Mouse (Mus musculus): ENCODE data around the gene Rab30.
"Not testable (repeated sequence)": the region's sequence is repeated elsewhere in the genome, so short reads cannot be mapped to it uniquely, and the experiment has no call there.

Gene Rab30

DNA sequence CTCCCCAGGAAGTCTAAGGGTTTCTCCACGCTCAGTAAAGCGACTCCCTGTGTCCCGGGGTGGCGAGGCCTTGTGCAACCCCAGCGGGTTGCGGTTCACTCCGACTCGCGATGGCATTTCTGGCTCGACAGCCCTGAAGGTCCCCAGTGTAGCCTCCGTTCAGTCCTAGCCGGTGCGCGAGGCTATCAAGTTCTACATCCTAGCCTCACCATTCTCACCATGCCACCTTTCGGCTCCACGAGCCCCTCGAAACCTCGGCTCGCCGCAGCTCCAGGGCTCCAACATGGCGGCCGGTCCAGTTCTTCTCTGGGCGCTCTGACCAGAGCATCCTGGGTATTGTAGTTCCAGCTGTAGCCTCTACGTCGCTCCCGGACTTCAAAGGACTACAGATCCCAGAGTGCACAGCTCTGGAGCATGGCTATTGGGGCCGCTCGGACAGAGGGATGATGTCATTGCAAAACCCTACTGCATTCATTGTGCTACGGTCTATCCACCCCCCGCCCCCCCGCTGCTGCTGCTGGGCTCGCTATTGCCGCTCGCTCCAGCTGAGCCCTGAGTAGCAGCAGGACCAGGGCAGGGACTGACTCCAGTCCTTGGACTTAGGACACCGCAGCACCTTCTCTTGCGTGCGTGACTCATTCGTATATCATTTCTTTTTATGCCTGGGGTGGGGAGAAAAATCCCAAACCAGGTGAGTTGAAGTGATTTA, at the start of gene Rab30:
Rab30 (plus strand) TSS at position 452 of the 709 bp plus-strand sequence.
- peak; percentile 95 to 98 for DNase-seq

DNA sequence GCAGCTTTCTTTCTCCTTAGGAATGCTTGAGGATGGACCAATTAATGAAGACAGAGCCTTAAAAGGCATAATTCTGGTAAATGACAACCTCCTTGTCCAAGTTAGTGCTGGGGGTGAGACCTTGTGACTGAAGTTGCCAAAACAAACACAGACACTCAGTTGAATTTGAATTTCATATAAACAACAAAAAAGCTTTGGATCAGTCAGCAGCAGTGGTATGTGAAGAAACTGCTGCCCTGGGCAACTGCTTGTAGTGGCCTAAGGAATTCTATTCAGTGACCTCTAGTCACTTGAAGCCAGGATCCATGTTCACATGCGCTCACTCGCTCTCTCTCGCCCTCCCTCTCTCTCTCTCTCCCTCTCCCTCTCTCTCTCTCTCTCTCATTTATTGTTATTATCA, 45.0 kb upstream of the Rab30 start:
- DNase-seq = peak in 1 of 2 experiments; percentile 32

DNA sequence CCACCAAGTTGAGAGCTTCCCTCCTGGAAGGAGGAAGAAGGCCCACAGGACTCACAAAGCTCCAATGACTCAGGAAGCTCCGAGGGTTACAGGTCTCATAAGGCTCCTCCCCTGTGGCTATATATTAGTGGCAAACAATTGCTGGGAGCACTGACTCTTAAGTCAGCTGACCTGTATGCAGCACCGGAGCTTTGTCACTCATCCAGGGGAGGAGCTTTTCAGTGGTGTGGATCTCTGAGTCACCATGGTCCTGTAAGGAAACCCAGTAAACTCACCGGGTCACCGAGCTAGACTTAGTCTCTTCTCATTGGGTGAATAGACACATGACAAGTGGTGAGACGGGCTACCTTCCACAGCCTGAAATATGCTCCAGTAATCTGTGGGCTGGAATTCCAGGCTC, 42.6 kb upstream of the Rab30 start:
- no peak for DNase-seq

DNA sequence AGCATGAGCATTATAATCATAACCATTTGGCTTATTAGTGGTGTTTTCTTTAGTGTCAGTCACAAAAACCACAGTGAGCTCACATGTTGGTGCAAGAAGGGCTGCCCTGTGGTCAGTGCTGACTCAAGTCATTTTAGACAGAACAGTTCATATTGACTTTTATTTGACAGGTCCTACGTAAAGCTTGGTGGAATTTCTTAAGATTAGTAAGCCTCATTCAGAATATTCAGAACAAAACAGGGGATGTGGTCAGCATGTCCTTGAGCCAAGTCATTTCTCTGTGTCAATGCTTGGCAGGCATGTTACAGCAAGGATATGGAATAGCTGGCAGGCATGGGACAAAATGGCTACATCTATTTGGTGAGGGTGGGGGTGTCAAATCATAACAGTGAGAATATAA, 37.7 kb upstream of the Rab30 start:
- no peak for DNase-seq

DNA sequence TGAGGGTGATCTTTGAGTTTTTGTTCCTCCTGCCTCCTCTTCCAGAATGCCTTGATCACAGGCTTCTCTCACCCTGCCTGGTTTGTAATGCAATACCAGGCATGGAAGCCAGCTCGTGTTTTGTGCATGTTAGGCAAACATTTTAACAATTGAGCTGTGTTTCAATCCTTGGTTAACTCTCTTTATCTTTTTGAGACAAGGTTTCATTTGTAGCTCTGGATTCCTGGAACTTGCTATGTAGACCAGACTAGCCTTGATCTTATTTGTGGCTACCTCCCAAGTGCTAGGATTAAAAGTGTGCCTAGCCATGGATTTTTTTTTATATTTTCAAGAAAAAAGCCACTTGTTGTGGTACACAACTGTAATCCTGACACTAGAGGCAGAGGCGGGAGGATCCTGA, 35.9 kb upstream of the Rab30 start:
- DNase-seq = no peak

DNA sequence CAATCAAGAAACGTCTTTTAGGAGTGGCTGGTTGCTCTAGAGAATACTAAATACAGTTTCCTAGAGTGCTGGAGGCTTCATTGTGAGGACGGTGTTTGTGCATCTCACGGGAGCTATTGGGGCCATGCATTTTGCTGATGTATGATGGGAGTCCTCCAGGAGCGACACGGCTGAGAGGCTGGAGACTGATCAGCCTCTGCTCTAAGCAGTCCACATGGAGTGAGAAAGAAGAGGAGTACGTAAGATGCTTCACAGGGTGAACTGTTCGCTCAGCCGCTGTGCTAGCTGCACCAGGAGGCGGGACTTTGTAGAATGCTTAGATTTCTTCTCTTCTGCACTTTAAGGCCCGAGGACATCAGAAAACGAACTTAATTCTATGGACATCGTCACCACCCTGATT, 34.7 kb upstream of the Rab30 start:
- DNase-seq = no peak

DNA sequence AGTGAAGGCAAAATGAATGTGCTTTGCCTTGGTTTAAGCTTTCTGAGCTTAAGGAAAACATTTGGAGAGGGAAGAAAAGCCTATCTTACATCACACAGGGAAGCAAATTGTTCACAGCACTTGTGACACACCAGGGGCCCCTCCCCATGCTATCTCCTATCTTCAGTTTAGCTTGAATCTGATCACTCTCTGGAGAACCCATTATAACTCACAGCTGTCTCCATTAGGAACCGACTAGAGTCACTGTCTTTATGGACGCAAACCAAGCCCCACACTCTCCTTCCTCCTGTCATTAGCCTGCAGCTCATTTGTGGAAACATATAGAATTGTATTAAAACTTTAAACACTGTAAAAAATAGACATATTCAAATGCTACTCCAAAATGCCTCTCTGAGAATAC, 31.8 kb upstream of the Rab30 start:
- no peak for DNase-seq

DNA sequence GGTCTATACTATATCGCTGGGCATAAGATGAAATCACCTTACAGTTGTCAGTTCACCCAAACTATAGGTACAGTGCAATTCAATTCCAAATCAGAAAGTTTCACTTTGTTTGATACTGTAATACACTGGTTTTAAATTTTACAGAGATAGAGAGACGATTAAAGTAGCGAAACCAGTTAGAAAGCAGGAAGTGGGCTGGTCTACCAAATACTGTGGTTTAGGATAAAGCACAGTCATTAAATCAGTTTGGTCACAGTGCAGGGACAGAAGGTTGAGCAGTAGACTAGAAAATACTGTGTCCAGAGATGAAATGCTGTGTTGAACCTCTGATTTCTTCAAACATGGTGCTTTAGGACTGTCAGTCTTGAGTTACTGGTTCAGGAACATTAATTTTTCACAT, 29.8 kb upstream of the Rab30 start:
- no peak for DNase-seq

DNA sequence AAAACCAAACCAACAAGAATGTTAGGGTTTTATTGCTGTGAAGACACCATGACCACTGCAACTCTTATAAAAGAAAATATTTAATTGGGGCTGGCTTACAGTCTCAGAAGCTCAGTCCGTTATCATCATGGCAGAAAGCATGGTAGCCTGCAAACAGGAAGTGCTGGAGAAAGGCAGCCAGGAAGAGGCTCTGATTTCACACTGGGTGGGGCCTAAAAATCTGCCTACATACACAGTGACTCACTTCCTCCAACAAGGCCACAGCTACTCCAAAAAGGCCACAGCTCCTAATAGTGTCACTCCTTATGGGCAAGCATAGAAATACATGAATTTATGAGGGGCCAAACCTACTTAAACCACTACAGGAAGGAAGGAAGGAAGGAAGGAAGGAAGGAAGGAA, 26.3 kb upstream of the Rab30 start:
- no peak for DNase-seq

DNA sequence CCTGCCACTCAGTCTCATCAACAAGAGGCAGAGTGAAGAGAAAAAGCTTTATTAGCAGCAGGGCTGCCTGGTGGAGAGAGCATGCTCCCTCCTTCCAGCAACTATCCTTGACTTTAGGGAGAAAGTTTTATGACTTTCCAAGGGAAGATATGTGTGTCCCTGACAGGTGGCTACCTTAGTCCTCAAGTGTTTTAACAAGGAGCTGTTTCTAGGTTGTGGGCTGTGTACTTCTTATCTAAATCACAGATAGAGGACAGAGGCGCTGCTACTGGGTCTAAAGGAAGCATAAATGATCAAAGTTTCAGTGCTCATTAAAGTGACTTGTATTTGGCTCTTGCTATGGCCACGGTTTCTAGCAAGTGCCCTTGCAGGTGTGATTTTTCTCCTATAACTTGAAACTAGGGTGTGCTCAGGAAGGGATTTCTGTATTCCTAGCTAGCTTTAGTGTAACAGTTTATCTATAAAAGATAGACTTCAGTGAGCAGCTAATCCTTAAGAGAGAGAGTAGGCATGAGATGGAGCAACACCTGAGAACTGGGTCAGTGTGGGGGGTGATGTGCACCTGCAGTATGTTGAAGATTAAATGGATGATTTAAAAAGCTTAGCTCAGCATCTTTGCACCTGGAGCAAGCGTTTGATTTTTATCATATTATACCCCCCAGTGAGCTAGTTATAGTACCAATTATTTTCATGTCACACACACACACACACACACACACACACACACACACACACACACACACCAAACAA, 21.1 kb upstream of the Rab30 start:
- DNase-seq = no peak

DNA sequence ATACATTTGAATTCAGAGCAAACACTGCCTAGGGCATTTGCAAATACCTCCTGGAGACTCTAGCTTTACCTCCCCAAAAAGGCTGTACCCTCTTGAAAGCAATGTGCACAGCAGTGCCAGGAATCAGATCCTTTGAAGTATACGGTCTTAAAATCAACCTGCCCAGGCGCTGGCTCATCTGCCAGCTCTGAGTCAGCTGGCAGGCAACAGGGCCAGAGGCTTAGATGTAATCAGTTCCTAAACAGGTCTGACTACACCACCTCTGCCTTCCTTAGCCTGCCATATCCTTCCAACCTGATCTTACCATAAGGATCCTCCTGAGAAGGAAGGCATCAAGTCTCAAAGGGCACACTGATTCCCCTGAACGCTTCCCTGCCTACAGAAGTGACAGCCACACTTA, 17.7 kb upstream of the Rab30 start:
- peak in 1 of 2 experiments; percentile 38 for DNase-seq

DNA sequence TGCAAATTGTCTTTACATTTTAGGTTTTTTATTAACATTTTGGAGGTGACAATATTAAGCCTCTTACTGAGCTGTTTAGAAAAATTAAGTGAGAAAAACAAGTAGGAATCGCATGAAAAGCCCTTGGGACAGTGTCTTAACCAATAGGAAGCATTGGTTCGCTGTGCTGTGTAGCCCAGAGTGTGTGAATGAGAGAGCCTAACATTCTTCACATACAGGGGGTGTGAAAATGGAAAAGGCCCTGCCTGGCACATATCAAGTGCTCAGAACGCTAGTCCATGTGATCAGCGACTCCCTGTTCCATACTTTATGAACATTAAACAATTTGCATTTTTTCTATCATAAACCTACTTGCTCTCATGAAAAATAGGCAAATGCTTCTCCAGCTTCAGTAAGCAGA, 17.1 kb upstream of the Rab30 start:
- DNase-seq = no peak

DNA sequence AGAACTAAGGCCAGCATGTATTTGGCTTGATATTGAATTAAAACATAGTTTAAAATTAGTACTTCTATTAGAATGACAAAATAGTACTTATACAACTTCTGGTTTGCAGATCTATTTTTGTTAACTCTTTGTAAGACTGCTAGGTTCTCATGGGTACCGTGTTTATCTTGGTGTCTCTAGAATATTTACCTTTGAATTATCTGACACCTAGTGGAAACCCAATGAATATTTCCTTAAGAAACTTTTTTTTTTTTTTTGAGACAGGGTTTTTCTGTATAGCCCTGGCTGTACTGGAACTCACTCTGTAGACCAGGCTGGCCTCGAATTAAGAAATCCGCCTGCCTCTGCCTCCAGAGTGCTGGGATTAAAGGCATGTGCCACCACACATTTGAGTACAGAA, 11.8 kb upstream of the Rab30 start:
- DNase-seq = not testable (repeated sequence)

DNA sequence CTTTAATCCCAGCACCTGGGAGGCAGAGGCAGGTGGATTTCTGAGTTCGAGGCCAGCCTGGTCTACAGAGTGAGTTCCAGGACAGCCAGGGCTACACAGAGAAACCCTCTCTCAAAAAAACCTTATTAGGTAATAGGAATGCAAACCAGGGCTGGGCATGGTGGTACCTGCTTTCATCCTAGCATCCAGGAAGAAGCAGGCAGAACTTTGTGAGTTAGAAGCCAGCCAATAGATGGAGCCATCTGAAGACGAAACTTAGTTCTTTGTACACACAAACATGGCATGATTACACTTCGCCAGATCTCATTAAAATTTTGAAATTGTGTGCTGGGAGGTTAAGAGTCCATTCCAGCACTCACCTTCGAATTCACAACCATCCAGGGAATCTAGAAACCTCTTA, 10.9 kb upstream of the Rab30 start:
- DNase-seq = no peak

DNA sequence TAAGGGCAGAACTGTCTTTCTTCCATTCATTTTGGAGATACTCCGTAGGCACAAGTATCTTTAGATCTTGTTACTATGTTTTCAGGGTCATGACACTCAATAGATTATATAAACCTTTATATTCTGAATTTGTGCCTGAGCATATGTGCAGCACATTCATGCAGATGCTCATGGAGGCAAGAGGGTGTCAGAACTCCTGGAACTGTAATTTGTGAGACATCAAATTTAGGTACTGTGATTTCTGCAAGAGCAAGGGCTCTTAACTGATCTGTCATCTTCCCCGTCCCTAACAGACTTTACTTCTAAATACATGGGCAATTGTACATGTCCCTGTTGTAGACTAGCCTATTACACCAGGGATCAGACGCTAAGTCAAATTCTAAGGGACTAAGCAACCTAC, 10.4 kb upstream of the Rab30 start:
- DNase-seq = no peak

DNA sequence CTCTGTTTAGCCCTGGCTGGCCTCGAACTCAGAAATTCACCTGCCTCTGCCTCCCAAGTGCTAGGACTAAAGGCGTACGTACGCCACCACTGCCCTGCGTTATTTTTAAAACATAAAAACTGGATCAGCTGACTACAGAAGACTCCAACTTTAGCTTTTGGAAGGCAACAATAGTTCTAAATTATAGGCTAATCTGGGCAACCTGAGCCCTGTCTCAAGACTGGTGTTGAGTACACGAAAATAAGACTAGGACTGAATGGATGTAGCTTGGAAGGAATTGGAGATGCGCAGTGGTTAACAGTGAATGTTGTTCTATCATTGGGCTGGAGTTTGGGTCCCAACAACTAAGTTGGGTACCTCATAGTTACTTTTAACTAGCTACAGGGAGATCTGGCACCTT, 9.3 kb upstream of the Rab30 start:
- DNase-seq = no peak

DNA sequence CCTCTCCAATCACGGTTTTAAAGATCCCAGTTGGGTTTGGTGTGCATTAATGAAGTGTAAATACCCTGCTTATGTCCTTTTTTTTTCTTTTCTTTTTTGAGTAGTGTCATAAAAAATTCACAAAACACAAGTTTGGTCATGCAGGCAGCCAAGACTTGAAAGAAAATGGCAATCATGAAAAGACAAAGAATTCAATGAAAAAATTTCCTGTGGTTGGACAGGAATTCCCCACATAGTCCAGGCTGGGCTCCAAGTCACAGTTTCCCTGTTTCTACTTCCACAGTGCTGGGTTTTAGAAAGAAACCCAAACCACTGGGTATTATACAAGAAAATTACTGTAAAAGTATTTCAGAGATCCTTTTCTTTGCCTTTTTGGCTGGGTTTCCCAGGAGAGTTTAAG, 3.8 kb upstream of the Rab30 start:
- no peak for DNase-seq

DNA sequence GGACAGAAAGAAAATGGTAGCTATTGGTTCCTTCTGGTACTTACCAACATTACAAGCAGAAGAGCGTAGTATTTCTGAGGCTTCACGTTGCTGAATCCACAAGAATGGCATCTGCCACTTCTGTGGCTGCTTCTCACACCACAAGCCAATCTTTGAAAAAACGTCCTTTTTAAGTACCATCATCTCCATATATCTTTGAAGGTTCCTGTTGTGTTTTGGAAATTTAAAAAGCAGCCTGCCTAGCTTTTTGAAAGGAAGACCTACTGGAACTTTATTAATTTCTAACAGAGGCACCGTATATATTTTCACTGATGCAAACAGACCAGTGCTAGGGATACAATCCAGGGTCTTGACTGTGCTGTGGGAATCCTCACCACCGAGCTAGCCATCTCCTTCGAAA, 1.4 kb upstream of the Rab30 start:
- DNase-seq = no peak

DNA sequence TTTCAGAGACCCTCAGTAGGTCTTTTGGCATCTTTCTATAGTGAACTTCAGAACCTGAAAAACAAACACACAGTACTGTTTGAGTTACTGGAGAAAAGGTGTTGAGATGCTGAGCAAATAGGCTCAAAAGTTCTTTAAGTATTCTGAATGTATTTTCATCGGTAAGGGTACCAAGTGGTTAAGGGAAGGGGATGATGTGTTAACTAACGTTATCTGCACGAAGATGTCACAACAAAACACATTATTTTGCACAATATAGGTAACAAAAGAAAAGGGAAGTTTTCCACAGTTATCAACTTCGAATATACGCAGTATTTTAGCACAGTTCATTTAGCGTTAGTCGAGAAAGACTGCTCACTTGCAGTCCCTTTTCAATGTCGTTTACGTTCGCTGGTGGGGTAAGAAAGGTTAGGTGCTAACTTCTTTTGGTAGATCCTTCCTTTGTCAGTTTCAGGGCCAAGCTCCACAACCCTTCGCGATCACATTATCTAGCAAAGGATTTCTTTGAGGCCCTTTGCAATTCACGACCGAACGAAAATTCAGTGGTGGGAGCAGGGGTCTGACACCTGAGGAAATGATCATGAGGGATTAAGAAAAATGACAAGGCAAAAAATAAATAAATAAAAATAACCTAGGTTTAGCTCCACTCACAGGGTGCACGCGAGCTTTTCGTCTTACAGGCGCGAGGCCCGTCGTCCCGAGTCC, 840 bp upstream of the Rab30 start:
- DNase-seq = no peak

DNA sequence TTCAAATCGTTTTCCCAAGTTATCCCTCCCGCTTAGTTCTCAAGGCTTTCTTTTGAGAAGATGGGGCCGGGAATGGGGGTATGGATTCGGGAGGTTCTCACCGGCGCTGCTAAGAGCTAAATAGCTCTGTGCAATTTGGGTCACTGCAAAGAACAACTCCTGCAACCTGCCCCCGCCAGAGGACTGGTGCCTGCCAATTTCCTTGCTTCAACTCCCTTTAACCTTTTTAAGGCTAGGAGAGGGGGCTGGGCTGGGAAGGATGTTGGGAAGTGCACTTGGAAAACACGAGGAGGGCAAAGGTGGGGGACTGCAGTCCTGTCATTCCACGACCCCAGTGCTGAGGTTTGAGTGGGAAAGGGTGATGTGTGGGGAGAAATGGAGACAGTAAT, 452 bp downstream of the Rab30 start:
- peak; percentile 42 to 56 for DNase-seq

DNA sequence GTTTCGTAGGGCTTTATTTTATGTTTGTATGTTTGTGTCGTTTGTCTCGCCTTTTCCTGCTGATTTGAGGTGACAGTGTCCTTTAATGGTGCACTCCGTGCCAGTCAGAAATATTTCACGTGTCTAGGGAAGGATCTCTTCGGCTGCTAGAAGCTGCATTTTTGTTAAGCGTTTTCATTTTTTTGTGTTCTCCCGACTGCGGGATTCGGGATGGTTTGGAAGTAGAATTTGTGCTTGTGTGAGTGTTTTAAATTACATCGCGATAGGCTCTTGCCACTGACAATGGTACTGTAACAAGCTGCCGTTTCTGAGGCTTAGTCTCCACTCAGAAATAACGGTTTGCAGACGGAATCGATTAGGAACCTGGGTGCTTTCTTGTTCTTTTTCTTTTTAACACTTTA, 938 bp downstream of the Rab30 start:
- DNase-seq = no peak

DNA sequence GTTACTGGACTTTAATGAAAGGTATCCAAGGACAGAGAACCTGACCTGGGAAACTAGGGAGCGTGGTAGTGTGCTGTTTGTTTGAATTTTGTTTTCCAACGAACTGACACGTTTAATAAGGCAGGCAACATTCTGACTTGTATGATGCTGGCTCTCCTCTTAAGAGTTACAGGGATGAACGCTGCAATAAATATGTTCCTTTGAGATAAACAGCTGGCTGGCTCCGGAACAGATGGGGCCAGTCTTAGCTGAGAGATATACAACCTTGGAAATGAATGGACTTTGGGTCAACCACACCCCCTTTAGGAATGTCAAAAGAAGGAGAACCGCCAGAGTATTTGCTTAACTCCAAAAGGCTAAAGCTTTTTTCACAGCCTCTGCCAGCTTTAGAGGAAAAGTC, 1.4 kb downstream of the Rab30 start:
- DNase-seq = peak in 1 of 2 experiments; percentile 42

DNA sequence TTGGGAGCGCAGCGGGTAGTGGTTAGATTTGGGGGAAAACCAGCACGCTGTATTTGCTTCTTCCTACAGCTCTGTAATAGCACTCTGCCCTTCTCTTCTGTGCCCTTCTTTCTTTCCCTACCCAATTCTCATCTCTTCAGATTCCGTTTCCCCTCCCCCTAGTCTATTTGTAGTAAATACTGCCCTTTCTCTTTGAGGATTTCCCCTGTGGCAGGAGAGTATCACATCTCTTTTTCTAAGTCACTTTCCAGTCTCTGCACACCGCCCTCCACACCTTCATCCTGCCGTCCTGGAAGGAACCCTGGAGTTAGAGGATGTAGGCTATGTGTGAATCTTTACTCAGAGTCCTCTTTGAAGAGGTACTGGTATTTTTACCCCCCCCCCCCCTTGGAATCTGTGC, 1.9 kb downstream of the Rab30 start:
- DNase-seq = no peak

DNA sequence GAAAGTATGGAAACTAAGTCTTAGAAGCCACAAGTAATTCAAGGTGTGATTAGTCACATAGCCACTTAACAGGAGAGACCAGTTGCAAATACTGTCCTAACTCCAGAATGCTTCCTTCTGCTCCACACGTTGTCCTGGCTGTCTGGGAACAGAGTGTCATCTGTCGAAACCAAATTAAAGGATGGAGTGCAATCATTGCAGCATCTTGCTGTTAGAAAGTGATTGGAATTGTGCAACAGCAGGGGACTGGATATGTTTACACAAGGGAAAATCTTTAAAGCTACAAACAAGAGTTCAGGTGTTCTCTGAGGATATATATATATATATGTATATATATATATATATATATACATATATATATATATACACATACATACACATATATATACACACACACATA, 9.0 kb downstream of the Rab30 start:
- no peak for DNase-seq
